Mouse (Mus musculus): ENCODE measurements at regions not wholly inside any gene's neighbourhood (a gene's known extent, or its start where the extent isn't known, plus 50 kb on each side); places are given as distances from the start of the nearest gene placed in this dataset. TPM values are rescaled to one million over a fixed set of nuclear protein-coding genes. Genes with fewer than 3 reads are reported as not detected.

DNA sequence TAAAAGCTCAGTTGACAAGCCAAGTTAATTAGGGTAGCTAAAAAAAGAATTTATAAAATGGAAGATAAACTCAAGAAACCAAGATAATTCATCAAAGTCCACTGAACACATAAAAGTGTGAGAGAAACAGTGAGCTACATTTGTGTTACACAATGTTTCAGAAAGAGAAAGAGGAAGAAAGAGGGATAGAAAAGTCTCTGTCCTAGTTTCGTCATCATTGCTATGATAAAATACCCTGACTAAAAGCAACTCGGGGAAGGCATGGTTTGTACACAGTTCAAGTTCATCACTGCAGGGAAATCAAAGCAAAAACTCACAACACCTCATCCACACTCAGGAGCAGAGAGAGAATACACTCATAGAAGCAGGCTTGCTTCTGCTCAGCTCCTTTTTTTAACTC lies 548.9 kb downstream of the Utrn start:
- Histone ChIP-seq H3K27ac (ENCODE audit: low read length) (no peak overlapping the region), H3K9me3 (replicated peaks; ENCODE audit: control insufficient read depth, low read length) (no peaks in the 10 kb centered on the region), H3K4me1 (ENCODE audit: control insufficient read depth, low read depth, low read length) (no peaks in the 10 kb centered on the region), H3K4me2 (ENCODE audit: low read depth, low read length) (no peak overlapping the region), H3K9ac (ENCODE audit: low read depth, low read length) (no peak overlapping the region), H3K27me3 (ENCODE audit: control insufficient read depth, insufficient read depth, low read depth, low read length) (no peaks in the 10 kb centered on the region), H3K36me3 (ENCODE audit: control insufficient read depth, insufficient read depth) (no peaks in the 10 kb centered on the region), H3K4me3 (ENCODE audit: low read depth, low read length) (no peak overlapping the region)
- WGBS (ENCODE audit: insufficient replicate concordance) = 58% methylated on average over 2 of the region's 2 CpGs
- ATAC-seq (ENCODE audit: low read depth) = no peak

Small RNAs in the stretch of these regions (microRNA-seq; reads per million reads assigned to microRNA genes)
- not detected for gene Gm22194
